Mouse (Mus musculus) gastrocnemius, postnatal 14 days (tissue): ENCODE measurements around the gene Olfr866. TPM values are rescaled to one million over a fixed set of nuclear protein-coding genes. Genes with fewer than 3 reads are reported as not detected.

Source experiments
- DNase-seq: peaks from one replicate; pipeline ENCODE4 v3.0.0; 2021; ENCODE audit warnings: mixed read lengths
- intact Hi-C: fragments of 180-260 bp; cut with DNase I; formaldehyde crosslinking; loops from one replicate; pipeline ENCODE4 v1.15.1; 2025; ENCODE audit warnings: low total_unique reads
- long read RNA-seq, 2 experiments: library from polyadenylated mRNA; stranded (forward); transcript quantifications; one replicate each; pipeline ENCODE4 v2.0.0; 2021
- microRNA-seq, 2 experiments: library from miRNA; unstranded; fragments of <30 nt; microRNA quantifications; one replicate each; pipeline ENCODE4 v1.2.0; 2021
- total RNA-seq, 2 experiments: library from RNA; stranded (reverse); gene quantifications; 2 replicates each; pipeline ENCODE4 v1.2.3; 2021

Olfr866 gene
- total RNA-seq, result not detected
- long read RNA-seq, experiment 1, result 0 reads
- long read RNA-seq, experiment 2, result 0 reads

DNA sequence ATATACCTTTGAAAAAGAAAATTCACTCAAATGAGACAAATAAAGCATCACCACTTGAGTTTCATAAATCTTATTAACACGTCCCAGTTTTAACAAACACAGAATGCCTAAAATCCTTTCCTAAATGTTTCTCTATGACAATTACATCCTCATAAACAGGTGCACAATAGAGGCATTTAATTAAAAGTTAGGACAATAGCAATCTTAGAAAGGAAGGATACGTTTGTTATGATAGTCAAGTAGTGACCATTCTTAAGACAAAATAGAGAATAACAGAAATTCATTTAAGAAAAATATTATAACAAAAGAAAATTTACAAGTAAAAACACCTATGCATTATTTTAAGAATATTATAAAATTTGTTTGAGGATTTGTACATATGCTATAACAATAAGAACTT, at the start of gene Olfr866:
TSS of gene Olfr866 (minus strand) at position 101 of the 400 bp plus-strand sequence.
- DNase-seq, result no peak
- intact Hi-C loops, result no loop called here

DNA sequence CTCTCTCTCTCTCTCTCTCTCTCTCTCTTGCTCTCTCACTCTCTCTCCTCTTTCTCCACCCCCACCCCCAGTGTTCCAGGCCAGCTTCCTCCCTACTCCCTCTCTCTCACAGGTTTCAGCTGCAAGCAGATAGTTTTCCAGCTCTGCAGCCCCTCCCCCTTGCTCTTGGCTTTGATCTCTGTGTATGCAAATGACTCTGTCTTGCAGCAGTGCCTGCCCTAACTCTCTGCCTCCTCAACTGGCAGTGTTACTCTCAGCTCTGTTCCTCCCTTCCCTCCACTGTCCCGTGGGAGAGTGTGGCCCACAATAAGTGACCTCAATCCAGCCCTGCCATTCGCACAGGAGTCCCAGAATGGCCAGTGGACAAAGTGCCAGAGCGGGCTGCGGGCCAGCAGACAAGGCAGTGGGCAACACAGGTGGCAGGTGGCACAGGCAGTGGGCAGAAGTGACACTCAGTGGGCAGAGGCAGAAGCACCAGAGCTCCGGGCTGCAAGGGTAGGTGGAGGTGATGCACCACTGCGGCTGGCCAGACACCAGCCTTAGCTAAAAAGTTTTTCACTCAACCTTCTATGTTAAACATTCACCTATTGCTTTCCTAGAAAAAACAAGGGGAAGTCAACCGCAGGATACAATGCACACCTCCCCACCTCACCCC, 45.8 kb upstream of the Olfr866 start:
- intact Hi-C loops, result no loop called here
- DNase-seq, result no peak

DNA sequence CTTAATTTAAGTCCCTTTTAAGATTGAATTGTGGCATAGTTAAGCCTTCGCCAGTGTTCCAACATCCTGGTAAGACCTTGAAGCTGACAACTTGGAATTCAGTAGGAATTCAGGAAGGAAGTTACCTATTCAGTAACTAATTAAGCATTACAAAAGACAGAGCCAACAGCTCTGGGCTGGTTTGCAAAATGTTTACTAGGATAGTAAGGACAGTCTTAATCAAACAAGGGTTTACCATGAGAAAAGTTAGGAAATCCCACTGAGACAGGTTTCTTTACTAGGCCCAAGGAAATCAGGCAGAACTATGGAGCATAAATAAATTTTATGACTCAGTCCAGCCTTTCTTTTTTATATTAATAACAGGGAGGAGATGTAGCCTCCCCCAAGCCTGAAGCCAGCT, 43.5 kb upstream of the Olfr866 start:
- intact Hi-C loops, result no loop called here
- DNase-seq, result no peak

DNA sequence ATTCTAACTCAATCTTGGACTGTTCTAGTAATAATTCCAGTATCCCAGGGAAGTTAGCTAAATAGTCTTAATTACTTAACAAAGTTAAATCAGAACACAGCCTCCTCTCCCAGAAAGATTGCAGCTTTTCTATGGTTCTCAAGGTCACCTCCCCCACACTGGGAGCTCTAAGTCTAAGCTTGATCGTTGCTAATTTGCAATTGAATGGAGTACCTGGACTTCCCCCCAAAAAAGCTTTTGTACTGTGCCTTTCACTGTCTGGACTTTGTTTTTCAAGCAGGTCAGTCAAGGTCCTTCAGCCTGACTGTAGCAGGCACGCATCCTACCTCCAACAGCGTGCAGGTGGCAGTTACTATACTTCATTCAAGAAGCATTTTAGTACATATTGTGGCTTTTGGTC, 42.4 kb upstream of the Olfr866 start:
- intact Hi-C loops, result no loop called here

DNA sequence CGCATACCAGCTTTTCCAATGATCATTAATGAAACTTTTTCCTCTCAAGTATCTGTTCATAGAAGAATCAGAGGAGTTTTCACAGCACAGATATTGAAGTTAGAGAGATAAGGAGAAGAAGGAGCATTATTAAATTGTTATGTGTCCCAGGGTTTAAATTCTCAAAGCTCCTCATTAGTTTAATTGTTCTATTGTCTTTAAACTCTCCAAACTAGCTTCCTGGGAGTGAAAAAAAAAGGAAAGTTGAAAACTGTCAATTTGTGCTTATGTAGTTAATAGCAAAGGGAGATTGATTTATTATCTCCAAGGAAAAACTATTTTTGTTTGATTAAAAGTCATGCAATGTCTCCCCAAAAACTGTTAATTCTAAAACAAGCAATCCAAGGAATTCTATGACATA, 29.6 kb upstream of the Olfr866 start, which contains the start of gene Olfr867:
TSS of gene Olfr867 (minus strand) at position 101 of the 400 bp plus-strand sequence.
- intact Hi-C loops, result no loop called here
- no peak for DNase-seq

More for the DNA sequence above, 42.4 kb upstream of the Olfr866 start:
- DNase-seq, result no peak

DNA sequence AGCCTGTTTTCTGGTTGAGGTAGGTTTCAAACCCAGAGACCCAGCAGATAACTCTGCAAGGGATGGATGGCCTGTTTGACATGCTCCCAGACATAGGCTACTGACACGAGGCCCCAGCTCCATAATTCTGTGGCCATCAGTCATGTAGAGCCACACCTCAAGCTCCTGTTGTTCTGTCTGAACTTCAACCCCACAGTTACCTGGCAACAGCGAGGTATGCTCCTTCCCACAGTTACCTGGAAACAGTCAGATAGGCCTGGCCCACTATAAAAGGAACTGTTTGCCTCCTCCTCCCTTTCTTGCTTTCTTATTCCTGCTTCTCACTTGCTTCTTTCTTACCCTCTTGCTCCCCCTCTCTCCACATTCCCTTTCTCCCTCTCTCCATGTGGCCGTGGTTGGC, 20.1 kb upstream of the Olfr866 start:
- DNase-seq, result no peak
- intact Hi-C loops, result no loop called here

Small RNAs within 50 kb of the gene (microRNA-seq; reads per million reads assigned to microRNA genes)
- gene Gm26231 (0 reads per million in 2 experiments), gene Gm44395 (0 reads per million in 2 experiments)

Other genes starting within 250 kb of the Olfr866 start
- not detected for gene Olfr58, start 247.8 kb downstream of the Olfr866 start, total RNA-seq
- not detected for gene Olfr859, start 223.1 kb downstream of the Olfr866 start, total RNA-seq
- not detected for gene Olfr860, start 178.3 kb downstream of the Olfr866 start, total RNA-seq
- gene Olfr862, start 140.0 kb downstream of the Olfr866 start, total RNA-seq, result not detected
- not detected for gene Olfr77, start 111.2 kb downstream of the Olfr866 start, total RNA-seq
- not detected for gene Olfr867, start 29.5 kb upstream of the Olfr866 start, total RNA-seq
- not detected for gene Olfr868, start 70.6 kb upstream of the Olfr866 start, total RNA-seq
- not detected for gene Olfr869, start 101.0 kb upstream of the Olfr866 start, total RNA-seq
- gene Olfr870, start 146.0 kb upstream of the Olfr866 start, total RNA-seq, result not detected
- gene Olfr871, start 184.2 kb upstream of the Olfr866 start, total RNA-seq, result not detected
- not detected for gene Olfr872, start 209.1 kb upstream of the Olfr866 start, total RNA-seq